Mouse (Mus musculus) hematopoietic stem cell, adult 5-6 weeks (primary cell): Measurements from ENCODE around the gene Astn2. TPM values are rescaled to one million over a fixed set of nuclear protein-coding genes. Genes with fewer than 3 reads are reported as not detected.

Experiments used
- ATAC-seq, 2 experiments: fragments of 125-278 bp in 1 of 2; replicated peaks in 1 of 2; 2 replicates each; pipeline ENCODE4 v1.8.0; 2016 to 2017; ENCODE audit warnings: inconsistent platforms in 2 of 2, mild to moderate bottlenecking in 2 of 2, moderate number of reproducible peaks in 2 of 2, low read depth in 1 of 2, moderate TSS enrichment in 1 of 2; ENCODE audit not compliant: low FRiP score in 2 of 2, poor library complexity in 2 of 2, severe bottlenecking in 2 of 2, insufficient read depth in 1 of 2, low TSS enrichment in 1 of 2
- total RNA-seq: library from RNA; stranded (forward); fragments of 172-1452, 232-1000 nt; gene quantifications from 2 replicates; pipeline ENCODE4 v1.2.3, GENCODE M21; 2017

Astn2 gene
- total RNA-seq, 1 experiment from 2014 or later: not detected

DNA sequence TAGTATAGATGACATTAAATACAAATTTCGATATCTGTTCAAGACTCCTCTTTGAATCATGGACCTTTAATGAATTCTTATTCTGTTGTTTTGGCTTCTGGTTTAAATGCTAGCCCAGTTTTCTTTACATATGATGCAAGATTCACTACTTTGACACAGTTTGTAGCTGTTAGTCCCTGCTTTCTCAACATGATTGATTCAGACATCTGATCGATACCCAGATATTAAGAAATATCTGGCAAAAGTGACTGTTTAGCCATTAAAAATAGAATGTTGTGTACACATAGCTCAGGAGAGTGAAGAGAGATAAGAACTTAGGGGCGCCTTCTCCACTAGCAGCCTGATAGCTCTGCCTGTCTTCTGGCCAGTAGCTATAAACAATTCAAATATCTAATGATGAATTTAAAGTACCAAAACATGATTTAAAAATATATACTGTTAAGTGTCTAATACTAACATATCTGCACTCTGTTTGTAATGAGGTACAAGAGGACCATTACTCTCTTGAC, 457.2 kb downstream of the Astn2 start:
- ATAC-seq: no peak

GRCm38 (mm10) chr4:65946021-65946420, 458.4 kb downstream of the Astn2 start:
- no peak for ATAC-seq

DNA sequence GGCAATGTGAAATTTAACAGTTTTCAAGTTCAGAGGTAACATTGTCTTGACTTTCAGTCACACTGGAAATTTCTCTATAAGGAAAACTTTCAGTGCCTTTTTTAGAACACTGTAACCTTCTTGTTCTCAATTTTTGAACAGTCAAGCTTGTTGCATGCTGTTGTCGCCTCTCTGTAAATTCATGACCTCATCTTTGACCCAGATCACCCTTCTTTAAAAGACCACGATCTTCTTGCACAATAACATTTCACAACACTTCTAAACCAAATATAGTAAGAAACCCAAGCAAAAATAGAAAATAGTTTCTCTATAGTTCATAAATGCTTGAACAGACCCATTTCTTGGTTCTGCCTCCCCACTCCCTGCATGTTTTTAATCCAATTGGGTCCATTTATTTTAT, 473.5 kb downstream of the Astn2 start:
- no peak for ATAC-seq

GRCm38 (mm10) chr4:65920294-65920693, 484.1 kb downstream of the Astn2 start:
- ATAC-seq: no peak

DNA sequence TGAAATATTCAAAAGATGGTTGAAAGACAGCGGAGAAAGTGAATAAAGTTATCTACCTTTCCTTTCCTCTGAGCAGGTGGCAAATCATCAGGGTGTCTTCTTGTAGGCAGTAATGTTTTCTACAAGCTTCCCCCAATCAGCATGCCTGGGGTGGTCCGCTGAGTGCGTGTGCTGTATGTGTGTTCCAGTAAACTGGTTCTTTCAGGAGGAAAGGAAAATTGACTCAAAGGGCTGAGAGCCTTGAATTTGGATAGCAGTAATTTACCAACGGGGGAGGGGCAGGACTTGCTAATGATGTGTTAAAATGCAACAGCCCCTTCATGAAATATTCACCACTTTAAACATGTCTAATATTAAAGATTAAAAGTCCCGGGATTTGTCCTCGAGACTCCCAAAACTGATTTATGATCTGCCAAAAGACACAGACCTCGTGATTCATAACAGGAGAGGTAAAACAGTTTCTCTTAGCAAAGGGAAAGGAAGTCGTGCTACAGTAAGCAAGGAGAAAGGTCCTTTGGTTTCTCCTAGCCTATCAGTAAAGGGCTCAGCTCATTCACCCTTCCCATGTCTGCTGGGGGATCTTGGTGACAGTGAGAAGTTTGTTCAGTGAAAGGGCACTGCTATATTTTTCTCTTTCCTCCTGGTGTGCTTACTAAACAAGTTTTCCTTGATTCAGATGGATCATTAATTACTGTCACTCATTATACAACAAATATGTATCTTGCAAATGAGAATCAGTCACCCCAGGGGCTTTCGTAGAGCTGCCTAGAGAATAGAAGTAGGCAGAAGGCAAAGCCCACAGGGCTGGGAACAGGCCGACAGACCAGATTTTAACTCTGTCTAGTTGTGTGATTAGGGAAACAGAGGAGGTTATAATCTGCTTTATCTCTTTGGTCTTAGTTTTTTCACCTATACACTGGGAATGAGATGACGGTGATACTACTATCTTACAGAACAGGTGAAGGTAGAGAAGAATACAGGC, 488.1 kb downstream of the Astn2 start:
- ATAC-seq: no peak

DNA sequence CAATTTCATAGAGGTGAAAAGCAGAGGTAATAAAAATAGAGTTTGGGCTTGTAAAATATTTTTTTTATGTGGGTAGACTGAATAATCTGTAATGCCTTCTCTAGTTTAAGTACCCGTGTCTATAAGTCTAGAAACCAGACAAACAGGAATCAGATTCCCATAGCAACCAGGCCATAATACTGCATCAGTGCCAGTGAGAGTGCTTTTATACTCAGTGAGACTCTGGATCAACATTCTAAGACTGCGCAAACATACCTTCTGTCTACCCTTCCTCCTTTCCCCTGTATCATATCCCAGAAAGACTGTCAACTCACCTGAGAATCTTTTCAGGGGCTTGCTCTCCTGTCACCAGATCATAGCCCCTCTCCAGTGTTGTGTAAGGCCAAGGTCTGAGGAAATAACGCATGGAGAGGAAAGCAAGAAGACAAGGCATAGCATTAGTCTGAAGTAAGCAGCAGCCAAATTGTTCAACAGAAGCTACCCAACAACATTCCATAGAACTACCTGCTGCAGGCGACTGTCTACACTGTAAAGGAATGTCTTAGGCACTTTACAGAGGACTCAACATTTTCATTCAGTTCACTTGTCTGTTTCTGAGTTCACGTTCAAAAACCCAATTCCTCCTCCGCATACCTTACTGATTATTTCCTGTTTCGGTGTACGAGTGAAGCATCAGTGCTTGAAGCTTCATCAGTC, 492.0 kb downstream of the Astn2 start:
- ATAC-seq: no peak

DNA sequence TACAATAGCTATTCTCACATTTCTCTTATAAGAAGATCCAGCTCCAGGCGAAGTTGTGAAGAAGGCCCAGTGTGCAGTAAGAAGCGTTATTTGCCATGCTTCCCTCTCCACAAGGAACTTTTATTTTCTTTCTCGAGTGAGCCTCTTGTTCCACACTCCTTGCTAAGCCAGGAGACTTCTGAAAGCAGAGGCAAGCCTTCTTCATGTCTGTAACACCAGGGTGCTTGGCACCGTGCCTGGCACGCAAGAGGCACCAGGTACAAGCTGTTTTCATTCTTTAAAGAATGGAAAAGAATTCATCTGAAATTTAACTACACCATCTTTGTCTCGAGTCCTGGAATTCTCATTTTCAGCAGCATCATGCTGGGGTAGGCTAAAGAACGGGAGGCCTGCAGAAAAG, 496.8 kb downstream of the Astn2 start:
- no peak for ATAC-seq

- no peak for ATAC-seq
Measured at GRCm38 (mm10) chr4:65904963-65905362, 499.4 kb downstream of the Astn2 start.

GRCm38 (mm10) chr4:65896092-65897027, 508.1 kb downstream of the Astn2 start:
- no peak for ATAC-seq

DNA sequence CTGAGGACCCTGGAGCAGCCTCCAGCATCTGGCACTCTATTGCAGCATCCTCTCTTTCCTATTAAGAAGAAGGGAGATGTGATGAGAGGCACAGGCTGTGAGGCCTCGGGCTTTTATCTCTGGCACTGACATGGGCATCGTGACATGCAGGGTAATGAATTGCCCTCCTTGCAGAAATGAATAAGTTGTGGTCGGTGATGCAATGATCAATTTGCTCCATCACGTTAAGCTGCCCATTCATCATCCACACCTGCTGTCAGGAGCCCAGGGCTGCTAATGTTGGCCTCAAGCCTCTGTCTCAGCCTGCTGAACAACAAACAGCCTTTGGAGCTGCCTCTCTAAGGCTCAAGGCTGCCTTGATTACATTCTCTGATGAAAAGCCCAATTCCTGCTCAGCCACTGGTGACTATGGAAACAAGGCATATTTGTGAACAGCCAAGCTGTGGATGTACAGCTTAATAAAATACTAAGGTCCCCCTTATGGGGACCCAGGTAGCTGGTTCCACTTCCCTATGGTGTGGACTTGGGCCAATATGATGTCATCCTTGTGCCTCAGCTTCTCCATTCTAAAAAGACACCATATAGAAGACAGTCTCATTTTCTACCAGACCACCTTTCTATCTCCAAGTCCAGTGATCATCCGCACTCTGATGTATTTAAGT, 515.9 kb downstream of the Astn2 start:
- ATAC-seq: no peak

- ATAC-seq: no peak
Measured at GRCm38 (mm10) chr4:65886862-65887261, 517.5 kb downstream of the Astn2 start.

DNA sequence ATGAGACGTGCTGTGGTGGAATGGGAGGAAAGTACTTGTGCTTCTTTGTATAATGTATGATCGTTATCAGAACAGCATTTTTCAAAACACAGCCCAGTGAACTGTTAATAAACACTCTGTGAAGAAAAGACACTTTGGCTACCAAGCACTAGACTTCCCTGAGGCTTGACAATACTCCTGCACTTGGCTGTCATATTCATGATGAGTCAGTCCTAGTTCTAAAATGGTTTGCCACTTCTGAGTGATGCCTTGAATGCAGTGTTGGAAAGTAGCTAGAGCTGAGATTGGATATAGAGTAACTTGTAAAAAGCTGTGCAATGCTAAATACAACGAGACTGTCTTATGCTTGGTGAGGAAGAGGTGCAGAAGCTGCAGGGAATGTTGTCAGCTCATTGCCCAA, 518.5 kb downstream of the Astn2 start:
- ATAC-seq: no peak

DNA sequence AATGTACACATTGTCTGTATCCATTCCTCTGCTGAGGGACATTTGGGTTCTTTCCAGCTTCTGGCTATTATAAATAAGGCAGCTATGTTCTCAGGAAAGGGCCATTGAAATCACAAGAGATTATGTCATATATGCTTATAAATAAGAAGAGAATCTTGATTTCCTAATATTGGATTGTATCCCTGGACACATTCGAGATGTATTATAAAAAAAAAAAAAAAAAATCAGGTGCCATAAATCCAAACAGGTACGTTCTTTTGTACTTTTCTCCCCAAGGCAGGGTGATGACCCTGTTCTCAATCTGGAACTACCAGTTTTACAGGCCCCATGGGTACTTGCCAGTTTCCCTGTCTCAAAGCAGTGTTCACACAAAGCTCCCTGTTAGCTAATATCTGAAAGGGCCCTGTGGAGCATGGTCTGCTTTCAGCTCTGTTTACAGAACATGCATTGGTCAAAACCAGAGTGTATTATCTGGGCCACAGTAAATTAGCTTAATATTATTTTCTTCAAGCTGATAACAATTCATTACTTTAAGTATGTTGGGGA, 530.1 kb downstream of the Astn2 start:
- ATAC-seq: no peak

GRCm38 (mm10) chr4:65864551-65864950, 539.9 kb downstream of the Astn2 start:
- ATAC-seq: no peak

- no peak for ATAC-seq
Measured at GRCm38 (mm10) chr4:65843191-65843590, 561.2 kb downstream of the Astn2 start.

- ATAC-seq: no peak
Measured at GRCm38 (mm10) chr4:65839550-65840000, 564.8 kb downstream of the Astn2 start.
